Mouse (Mus musculus) adrenal gland, adult 2 months (tissue): ENCODE results near the gene Eif4h. TPM values are rescaled to one million over a fixed set of nuclear protein-coding genes. Genes with fewer than 3 reads are reported as not detected.

ENCODE experiments used
- microRNA-seq, 2 experiments: library from miRNA; unstranded; fragments of <30 nt; microRNA quantifications; one replicate each; pipeline ENCODE4 v1.2.0; 2021
- polyA plus RNA-seq: library from polyadenylated mRNA; depleted of rRNA; stranded (reverse); fragments of >200 nt; gene quantifications from 2 replicates; pipeline ENCODE4 v1.2.3, GENCODE M21; 2012; rRNA removed
- total RNA-seq, 2 experiments: library from RNA; stranded (reverse); gene quantifications; 2 replicates each; pipeline ENCODE4 v1.2.3; 2021

The Eif4h gene
- total and polyA plus RNA-seq, 3 experiments: 212 to 252 (median 243) TPM

Small RNA genes within 50 kb of the gene (microRNA-seq; reads per million reads assigned to microRNA genes)
- gene Mir7228: 0 reads per million in 2 experiments

Other genes with a start within 250 kb of the Eif4h start
- gene Gtf2ird1, start 182.8 kb downstream of the Eif4h start, total RNA-seq: 10 to 100 TPM; 51.6 to 66.0 TPM
- 21.2 and 21.3 TPM in 2 replicates for gene Gtf2ird1, start 182.8 kb downstream of the Eif4h start, polyA plus RNA-seq
- gene Clip2, start 87.1 kb downstream of the Eif4h start, total RNA-seq: 10 to 100 TPM; 13.3 to 21.5 TPM
- gene Clip2, start 87.1 kb downstream of the Eif4h start, polyA plus RNA-seq: 15.1 and 16.8 TPM in 2 replicates
- gene Syna, start 79.3 kb downstream of the Eif4h start, total RNA-seq: not detected
- gene Syna, start 79.3 kb downstream of the Eif4h start, polyA plus RNA-seq: 0.04 TPM in 1 of 2 replicates, not detected in the other
- gene Rfc2, start 58.1 kb downstream of the Eif4h start, total RNA-seq: 10 to 100 TPM; 40.0 to 48.4 TPM
- 25.2 and 29.5 TPM in 2 replicates for gene Rfc2, start 58.1 kb downstream of the Eif4h start, polyA plus RNA-seq
- 1 to 10 TPM; 2.8 to 6.3 TPM for gene Lat2, start 24.5 kb downstream of the Eif4h start, total RNA-seq
- 1.9 and 2.7 TPM in 2 replicates for gene Lat2, start 24.5 kb downstream of the Eif4h start, polyA plus RNA-seq
- gene Limk1, start 49.1 kb upstream of the Eif4h start, total RNA-seq: 10 to 100 TPM; 20.6 to 22.1 TPM
- 36.5 and 38.4 TPM in 2 replicates for gene Limk1, start 49.1 kb upstream of the Eif4h start, polyA plus RNA-seq
- 10 to 100 TPM; 11.8 to 26.9 TPM for gene Eln, start 107.8 kb upstream of the Eif4h start, total RNA-seq
- 21.8 and 30.7 TPM in 2 replicates for gene Eln, start 107.8 kb upstream of the Eif4h start, polyA plus RNA-seq